Mouse (Mus musculus): ENCODE measurements around the gene Pard6a. TPM values are rescaled to one million over a fixed set of nuclear protein-coding genes. Genes with fewer than 3 reads are reported as not detected.

Pard6a gene
- polyA plus RNA-seq, 1 experiment, result not detected

GRCm38 (mm10) chr8:105725726-105726125 is 24.8 kb downstream of the Pard6a start:
- WGBS, result 91% methylated on average over 5 of the region's 5 CpGs
- Histone ChIP-seq H3K4me1 (ENCODE audit: control insufficient read depth, insufficient read depth, low read length) (no peaks in the 10 kb centered on the region), H3K4me3 (ENCODE audit: insufficient read depth, low read depth, low read length) (no peak overlapping the region), H3K27ac (ENCODE audit: insufficient read depth, low read depth, low read length) (no peak overlapping the region)
- no peak for TF ChIP-seq POLR2A (IDR thresholded peaks at IDR 0.05; ENCODE audit: insufficient read depth, low read depth, low read length)
- no peak for TF ChIP-seq CTCF (IDR thresholded peaks at IDR 0.05; ENCODE audit: insufficient read depth, low read depth, low read length)

- H3K27ac ChIP-seq (ENCODE audit: insufficient read depth, low read depth, low read length), result no peak overlapping the region
- WGBS, result 90% methylated on average over 18 of the region's 18 CpGs
- H3K4me1 ChIP-seq (ENCODE audit: control insufficient read depth, insufficient read depth, low read length), result no peaks in the 10 kb centered on the region
- TF ChIP-seq POLR2A (IDR thresholded peaks at IDR 0.05; ENCODE audit: insufficient read depth, low read depth, low read length), result no peak
- TF ChIP-seq CTCF (IDR thresholded peaks at IDR 0.05; ENCODE audit: insufficient read depth, low read depth, low read length), result no peak
- H3K4me3 ChIP-seq (ENCODE audit: insufficient read depth, low read depth, low read length), result no peak overlapping the region
Measured at GRCm38 (mm10) chr8:105727397-105728124, 26.6 kb downstream of the Pard6a start.

GRCm38 (mm10) chr8:105732186-105732585 is 31.2 kb downstream of the Pard6a start:
- 93% methylated on average over 5 of the region's 5 CpGs for WGBS
- no peaks in the 10 kb centered on the region for H3K4me1 ChIP-seq (ENCODE audit: control insufficient read depth, insufficient read depth, low read length)
- TF ChIP-seq POLR2A (IDR thresholded peaks at IDR 0.05; ENCODE audit: insufficient read depth, low read depth, low read length) (no peak), CTCF (IDR thresholded peaks at IDR 0.05; ENCODE audit: insufficient read depth, low read depth, low read length) (no peak)
- no peak overlapping the region for H3K27ac ChIP-seq (ENCODE audit: insufficient read depth, low read depth, low read length)
- no peak overlapping the region for H3K4me3 ChIP-seq (ENCODE audit: insufficient read depth, low read depth, low read length)

GRCm38 (mm10) chr8:105739216-105739615 is 38.3 kb downstream of the Pard6a start:
- 94% methylated on average over 5 of the region's 5 CpGs for WGBS
- TF ChIP-seq CTCF (IDR thresholded peaks at IDR 0.05; ENCODE audit: insufficient read depth, low read depth, low read length), result no peak
- TF ChIP-seq POLR2A (IDR thresholded peaks at IDR 0.05; ENCODE audit: insufficient read depth, low read depth, low read length), result no peak
- H3K4me1 ChIP-seq (ENCODE audit: control insufficient read depth, insufficient read depth, low read length), result no peaks in the 10 kb centered on the region

GRCm38 (mm10) chr8:105743301-105743700 is 42.4 kb downstream of the Pard6a start:
- WGBS, result 91% methylated on average over 4 of the region's 4 CpGs
- Histone ChIP-seq H3K4me1 (ENCODE audit: control insufficient read depth, insufficient read depth, low read length) (peaks cover 2% of the 10 kb centered on the region; the same call in 1 of the 2 replicates), H3K27ac (ENCODE audit: insufficient read depth, low read depth, low read length) (no peak overlapping the region), H3K4me3 (ENCODE audit: insufficient read depth, low read depth, low read length) (no peak overlapping the region)
- no peak for TF ChIP-seq POLR2A (IDR thresholded peaks at IDR 0.05; ENCODE audit: insufficient read depth, low read depth, low read length)
- TF ChIP-seq CTCF (IDR thresholded peaks at IDR 0.05; ENCODE audit: insufficient read depth, low read depth, low read length), result no peak

More at GRCm38 (mm10) chr8:105739216-105739615, 38.3 kb downstream of the Pard6a start:
- Histone ChIP-seq H3K27ac (ENCODE audit: insufficient read depth, low read depth, low read length) (no peak overlapping the region), H3K4me3 (ENCODE audit: insufficient read depth, low read depth, low read length) (no peak overlapping the region)

GRCm38 (mm10) chr8:105750606-105751005 is 49.7 kb downstream of the Pard6a start:
- H3K4me3 ChIP-seq (ENCODE audit: insufficient read depth, low read depth, low read length), result no peak overlapping the region
- 15% methylated on average over 11 of the region's 11 CpGs for WGBS
- no peak overlapping the region for H3K27ac ChIP-seq (ENCODE audit: insufficient read depth, low read depth, low read length)
- H3K4me1 ChIP-seq (ENCODE audit: control insufficient read depth, insufficient read depth, low read length), result peaks cover 14% of the 10 kb centered on the region
- TF ChIP-seq CTCF (IDR thresholded peaks at IDR 0.05; ENCODE audit: insufficient read depth, low read depth, low read length) (no peak), POLR2A (IDR thresholded peaks at IDR 0.05; ENCODE audit: insufficient read depth, low read depth, low read length) (no peak)

Other genes starting within 250 kb of the Pard6a start
- gene Tppp3, start 229.6 kb upstream of the Pard6a start, polyA plus RNA-seq (2012; ENCODE audit: insufficient read depth, insufficient read length, low replicate concordance, missing spikeins), result not detected in 2 replicates
- gene Zdhhc1, start 204.2 kb upstream of the Pard6a start, polyA plus RNA-seq (2012; ENCODE audit: insufficient read depth, insufficient read length, low replicate concordance, missing spikeins), result not detected in 2 replicates
- gene Hsd11b2, start 182.4 kb upstream of the Pard6a start, polyA plus RNA-seq (2012; ENCODE audit: insufficient read depth, insufficient read length, low replicate concordance, missing spikeins), result not detected in 2 replicates
- not detected in 2 replicates for gene Atp6v0d1, start 135.1 kb upstream of the Pard6a start, polyA plus RNA-seq (2012; ENCODE audit: insufficient read depth, insufficient read length, low replicate concordance, missing spikeins)
- gene Ripor1, start 95.9 kb upstream of the Pard6a start, polyA plus RNA-seq (2012; ENCODE audit: insufficient read depth, insufficient read length, low replicate concordance, missing spikeins), result not detected in 2 replicates
- gene Ctcf, start 64.6 kb upstream of the Pard6a start, polyA plus RNA-seq (2012; ENCODE audit: insufficient read depth, insufficient read length, low replicate concordance, missing spikeins), result 898 TPM in 1 of 2 replicates, not detected in the other
- not detected in 2 replicates for gene Agrp, start 63.8 kb upstream of the Pard6a start, polyA plus RNA-seq (2012; ENCODE audit: insufficient read depth, insufficient read length, low replicate concordance, missing spikeins)
- 218 TPM in 1 of 2 replicates, not detected in the other for gene Carmil2, start 14.9 kb upstream of the Pard6a start, polyA plus RNA-seq (2012; ENCODE audit: insufficient read depth, insufficient read length, low replicate concordance, missing spikeins)
- not detected in 2 replicates for gene Acd, start within 50 bp of the Pard6a start, polyA plus RNA-seq (2012; ENCODE audit: insufficient read depth, insufficient read length, low replicate concordance, missing spikeins)
- not detected in 2 replicates for gene 4933405L10Rik, start 6.5 kb downstream of the Pard6a start, polyA plus RNA-seq (2012; ENCODE audit: insufficient read depth, insufficient read length, low replicate concordance, missing spikeins)
- not detected in 2 replicates for gene Enkd1, start 7.1 kb downstream of the Pard6a start, polyA plus RNA-seq (2012; ENCODE audit: insufficient read depth, insufficient read length, low replicate concordance, missing spikeins)
- not detected in 2 replicates for gene Gfod2, start 57.5 kb downstream of the Pard6a start, polyA plus RNA-seq (2012; ENCODE audit: insufficient read depth, insufficient read length, low replicate concordance, missing spikeins)
- not detected in 2 replicates for gene Ranbp10, start 126.2 kb downstream of the Pard6a start, polyA plus RNA-seq (2012; ENCODE audit: insufficient read depth, insufficient read length, low replicate concordance, missing spikeins)
- not detected in 2 replicates for gene Tsnaxip1, start 126.6 kb downstream of the Pard6a start, polyA plus RNA-seq (2012; ENCODE audit: insufficient read depth, insufficient read length, low replicate concordance, missing spikeins)
- gene Cenpt, start 152.1 kb downstream of the Pard6a start, polyA plus RNA-seq (2012; ENCODE audit: insufficient read depth, insufficient read length, low replicate concordance, missing spikeins), result not detected in 2 replicates
- not detected in 2 replicates for gene Thap11, start 154.0 kb downstream of the Pard6a start, polyA plus RNA-seq (2012; ENCODE audit: insufficient read depth, insufficient read length, low replicate concordance, missing spikeins)
- gene Nutf2, start 159.4 kb downstream of the Pard6a start, polyA plus RNA-seq (2012; ENCODE audit: insufficient read depth, insufficient read length, low replicate concordance, missing spikeins), result not detected in 2 replicates
- not detected in 2 replicates for gene Edc4, start 179.7 kb downstream of the Pard6a start, polyA plus RNA-seq (2012; ENCODE audit: insufficient read depth, insufficient read length, low replicate concordance, missing spikeins)
- gene Nrn1l, start 192.4 kb downstream of the Pard6a start, polyA plus RNA-seq (2012; ENCODE audit: insufficient read depth, insufficient read length, low replicate concordance, missing spikeins), result not detected in 2 replicates
- not detected in 2 replicates for gene Pskh1, start 199.3 kb downstream of the Pard6a start, polyA plus RNA-seq (2012; ENCODE audit: insufficient read depth, insufficient read length, low replicate concordance, missing spikeins)
- gene Ctrl, start 232.7 kb downstream of the Pard6a start, polyA plus RNA-seq (2012; ENCODE audit: insufficient read depth, insufficient read length, low replicate concordance, missing spikeins), result not detected in 2 replicates
- gene Psmb10, start 237.3 kb downstream of the Pard6a start, polyA plus RNA-seq (2012; ENCODE audit: insufficient read depth, insufficient read length, low replicate concordance, missing spikeins), result not detected in 2 replicates
- gene Lcat, start 242.2 kb downstream of the Pard6a start, polyA plus RNA-seq (2012; ENCODE audit: insufficient read depth, insufficient read length, low replicate concordance, missing spikeins), result not detected in 2 replicates

Data from olfactory bulb, adult 2 months (tissue).